8 mouse cellular contexts compared by ENCODE assay signal in the genomic region with DNA sequence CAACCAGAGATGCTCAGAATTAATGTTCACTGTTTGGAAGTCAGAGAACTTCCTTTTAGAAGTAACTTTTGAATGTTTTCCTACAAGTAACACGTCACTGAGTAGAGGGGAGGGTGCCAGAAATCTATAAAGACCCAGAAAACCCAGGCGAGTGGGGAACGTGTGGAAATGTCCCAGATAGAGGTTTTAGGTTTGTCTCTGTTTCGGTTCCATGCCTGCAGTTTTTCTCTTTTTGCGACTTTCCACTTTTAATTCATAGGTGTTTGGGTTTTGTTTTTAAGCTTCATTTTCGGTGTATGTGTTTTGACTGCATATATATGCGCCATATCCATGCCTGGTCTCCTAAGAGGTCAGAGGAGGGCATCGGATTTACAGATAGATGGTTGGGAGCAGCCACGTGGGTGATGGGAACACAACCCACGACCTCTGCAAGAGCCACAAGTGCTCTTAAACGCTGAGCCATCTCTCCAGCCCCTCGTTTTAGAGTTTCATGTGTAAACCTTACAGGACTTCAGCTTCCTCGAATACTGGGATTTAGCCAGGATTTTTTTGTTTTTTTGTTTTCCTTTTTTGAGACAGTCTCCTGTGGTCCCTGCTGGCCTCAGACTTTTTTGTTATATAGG. TPM values are rescaled to one million over a fixed set of nuclear protein-coding genes. Genes with fewer than 3 reads are reported as not detected.
DNase-seq lines count a peak whose midpoint lies in the region; ATAC-seq and TF ChIP-seq lines count a peak whose summit lies in the region.

No protein-coding gene starts in this region.

- H3K4me3 ChIP-seq in lung, embryonic 14.5 days (ENCODE audit: low read depth, low read length): peak overlapping the region; percentile 82
- peak overlapping the region; percentile 80 for H3K4me3 ChIP-seq in neural tube, embryonic 13.5 days

- H3K36me3 ChIP-seq in lung, embryonic 14.5 days (ENCODE audit: insufficient read depth): no peaks in the 10 kb centered on the region
- H3K36me3 ChIP-seq in neural tube, embryonic 13.5 days: no peaks in the 10 kb centered on the region

- peak overlapping the region; percentile 97 for H3K9ac ChIP-seq in lung, embryonic 14.5 days
- peak overlapping the region; percentile 96 for H3K9ac ChIP-seq in neural tube, embryonic 13.5 days

- DNase-seq in lung, embryonic 14.5 days: peak; percentile 17
- DNase-seq in lung, postnatal 14 days: no peak
- DNase-seq in embryo, embryonic 10.5 days (ENCODE audit: low spot score): peak; percentile 36
- no peak for DNase-seq in cerebellum, adult 11 months
- no peak for DNase-seq in left cerebral cortex, adult 9 months (ENCODE audit: low spot score in 2 of 2)

- WGBS in lung, embryonic 14.5 days: 6% methylated on average over 13 of the region's 13 CpGs
- 6% methylated on average over 13 of the region's 13 CpGs for WGBS in neural tube, embryonic 13.5 days

- peak overlapping the region; percentile 91 for H3K4me2 ChIP-seq in lung, embryonic 14.5 days
- H3K4me2 ChIP-seq in neural tube, embryonic 13.5 days: peak overlapping the region; percentile 97

- H3K27me3 ChIP-seq in lung, embryonic 14.5 days (ENCODE audit: insufficient read depth, low read length): no peaks in the 10 kb centered on the region
- no peaks in the 10 kb centered on the region for H3K27me3 ChIP-seq in neural tube, embryonic 13.5 days

- H3K4me1 ChIP-seq in lung, embryonic 14.5 days (ENCODE audit: insufficient read depth): peaks cover 16% of the 10 kb centered on the region
- H3K4me1 ChIP-seq in neural tube, embryonic 13.5 days (replicated peaks): peaks cover 56% of the 10 kb centered on the region

- ATAC-seq in lung, embryonic 14.5 days (ENCODE audit: insufficient read depth): no peak
- peak; percentile 10 for ATAC-seq in inflammation-experienced regulatory T-cells, adult 6 months
- no peak for ATAC-seq in neural tube, embryonic 13.5 days (ENCODE audit: low read depth)
- no peak for ATAC-seq in megakaryocyte progenitor cell, adult 5-6 weeks (replicated peaks; ENCODE audit: poor library complexity)

- H3K27ac ChIP-seq in lung, embryonic 14.5 days (ENCODE audit: low read depth): peak overlapping the region; percentile 98
- peak overlapping the region; percentile 98 for H3K27ac ChIP-seq in neural tube, embryonic 13.5 days (replicated peaks)

- no peaks in the 10 kb centered on the region for H3K9me3 ChIP-seq in lung, embryonic 14.5 days (ENCODE audit: low read depth, low read length)
- no peaks in the 10 kb centered on the region for H3K9me3 ChIP-seq in neural tube, embryonic 13.5 days

- TF ChIP-seq CTCF in lung, embryonic 14.5 days (IDR thresholded peaks at IDR 0.05; ENCODE audit: low read depth): no peak

RNA-seq across cellular contexts. Expression of a gene that starts 1.7 kb away (rescaled TPM):
- 7.9 and 8.4 TPM in 2 replicates for polyA plus RNA-seq in lung, embryonic 14.5 days (2014; fragmentation: Nextera tagmentation; extraction: Ambion mirVana)
- 1 to 10 TPM in 1 of 3 experiments, under 1 TPM in 2; 0.85 to 1.2 (median 0.87) TPM for polyA plus RNA-seq in inflammation-experienced regulatory T-cells, adult 6 months (2017; shearing (Covaris generic))
- 3.0 and 3.5 TPM in 2 replicates for polyA plus RNA-seq in neural tube, embryonic 13.5 days (2015; fragmentation: Nextera tagmentation; extraction: Ambion mirVana)
- 9.4 and 10.6 TPM in 2 replicates for total RNA-seq in megakaryocyte progenitor cell, adult 5-6 weeks (2015)
- 4.6 and 5.5 TPM in 2 replicates for total RNA-seq in megakaryocyte progenitor cell, adult 5-6 weeks (2017)

RNA-seq across cellular contexts. Expression of a gene that starts 43.5 kb away (rescaled TPM):
- 10.5 and 19.0 TPM in 2 replicates for polyA plus RNA-seq in lung, embryonic 14.5 days (2014; fragmentation: Nextera tagmentation; extraction: Ambion mirVana)
- 10 to 100 TPM; 19.9 to 45.5 (median 35.2) TPM for polyA plus RNA-seq in inflammation-experienced regulatory T-cells, adult 6 months (2017; shearing (Covaris generic))
- 24.5 and 38.8 TPM in 2 replicates for polyA plus RNA-seq in neural tube, embryonic 13.5 days (2015; fragmentation: Nextera tagmentation; extraction: Ambion mirVana)
- total RNA-seq in megakaryocyte progenitor cell, adult 5-6 weeks (2015): 7.5 and 12.0 TPM in 2 replicates
- total RNA-seq in megakaryocyte progenitor cell, adult 5-6 weeks (2017): 12.2 TPM in 1 of 2 replicates, not detected in the other

Comparison
In these comparisons a context has a peak if more than half of its experiments do, and no peak if none do; other contexts are left out.
1. DNase-seq: peak in lung, embryonic 14.5 days (single experiment) and embryo, embryonic 10.5 days (single experiment); none in lung, postnatal 14 days (single experiment), cerebellum, adult 11 months (single experiment) and left cerebral cortex, adult 9 months (0 of 2).